Mouse (Mus musculus): Measurements from ENCODE around the gene Ablim1.

- TF ChIP-seq CTCF (IDR thresholded peaks at IDR 0.05; ENCODE audit: low read depth) (no peak), EP300 (IDR thresholded peaks at IDR 0.05; ENCODE audit: low read depth) (no peak)
These were observed 131.6 kb downstream of the Ablim1 start for GRCm38 (mm10) chr19:57182938-57183720.
